8 mouse cellular contexts compared by ENCODE assay signal in the genomic region with DNA sequence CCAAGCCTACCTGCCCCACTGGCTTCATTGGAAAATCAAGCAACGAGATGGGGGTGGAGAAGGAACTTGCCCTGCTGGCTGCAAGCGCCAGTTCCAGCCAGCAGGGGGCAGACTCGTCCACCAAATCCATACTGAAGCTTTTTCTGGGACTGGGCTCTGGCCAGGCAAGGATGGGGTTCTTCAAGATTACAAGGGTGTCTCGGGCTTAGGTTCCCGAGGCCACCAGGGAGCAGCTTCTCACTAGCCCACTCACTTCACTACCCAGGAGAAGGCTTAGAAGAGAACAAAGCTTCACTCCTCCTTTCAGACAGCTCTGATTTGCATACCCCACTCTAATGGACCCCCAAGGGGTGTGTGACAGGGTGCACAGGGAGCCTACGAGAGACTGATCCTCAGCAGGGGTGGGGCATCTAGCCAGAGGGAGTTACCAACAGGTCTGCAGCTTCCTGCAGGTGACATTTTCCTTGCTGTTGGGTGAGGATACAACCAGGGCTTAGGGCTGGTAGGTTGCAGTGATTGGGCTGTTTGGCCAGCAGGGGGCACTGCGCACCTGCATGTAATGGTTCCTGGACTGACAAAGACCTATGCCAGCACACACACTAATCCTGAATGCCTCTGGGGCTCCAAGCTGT. TPM values are rescaled to one million over a fixed set of nuclear protein-coding genes. Genes with fewer than 3 reads are reported as not detected.
DNase-seq lines count a peak whose midpoint lies in the region; ATAC-seq and TF ChIP-seq lines count a peak whose summit lies in the region.

No protein-coding gene starts in this region.

- peaks cover 7% of the 10 kb centered on the region; the same call in 1 of the 2 replicates for H3K4me1 ChIP-seq in hindbrain, postnatal 0 days (ENCODE audit: insufficient read depth, low read length)

- 1% methylated on average over 7 of the region's 7 CpGs for WGBS in hindbrain, postnatal 0 days

- H3K9ac ChIP-seq in hindbrain, postnatal 0 days (replicated peaks; ENCODE audit: low read length) = no peak overlapping the region

- no peak overlapping the region for H3K4me2 ChIP-seq in hindbrain, postnatal 0 days (ENCODE audit: low read depth, low read length)

- peak; percentile 71 for DNase-seq in WW6 (ENCODE audit: low read depth, low spot score)
- DNase-seq in cerebellum, postnatal 36 days = peak; percentile 95 to 97
- peak; percentile 66 for DNase-seq in gastrocnemius, adult 18-20 months (ENCODE audit: low spot score)
- DNase-seq in hindbrain, postnatal 0 days (ENCODE audit: low spot score) = peak; percentile 93
- peak; percentile 88 to 89 for DNase-seq in left cerebral cortex, adult 18-20 months (ENCODE audit: low spot score in 2 of 2)
- DNase-seq in lung, postnatal 4 days = peak; percentile 87 to 89
- peak; percentile 90 for DNase-seq in right cerebral cortex, adult 18-20 months
- peak; percentile 78 for DNase-seq in urinary bladder, postnatal 25 days (ENCODE audit: low spot score)

- H3K36me3 ChIP-seq in hindbrain, postnatal 0 days (ENCODE audit: insufficient read depth, low read length) = no peaks in the 10 kb centered on the region

- H3K27me3 ChIP-seq in hindbrain, postnatal 0 days (ENCODE audit: insufficient read depth, low read length) = peaks cover 24% of the 10 kb centered on the region

- TF ChIP-seq CTCF in hindbrain, postnatal 0 days (IDR thresholded peaks at IDR 0.05; ENCODE audit: low read depth) = peak; percentile 92

- no peak overlapping the region for H3K4me3 ChIP-seq in hindbrain, postnatal 0 days (ENCODE audit: low read length)

- ATAC-seq in hindbrain, postnatal 0 days = peak; percentile 85

- H3K9me3 ChIP-seq in hindbrain, postnatal 0 days (ENCODE audit: low read length) = no peaks in the 10 kb centered on the region

- H3K27ac ChIP-seq in hindbrain, postnatal 0 days = no peak overlapping the region

RNA-seq across cellular contexts. Expression of gene Aqp6, which starts 5.0 kb away (rescaled TPM):
- total RNA-seq in gastrocnemius, adult 18-20 months (2021) = not detected
- total RNA-seq in hindbrain, postnatal 0 days (2014; rRNA removed) = 0.14 and 0.26 TPM in 2 replicates
- 0.33 and 0.50 TPM in 2 replicates for polyA plus RNA-seq in hindbrain, postnatal 0 days (2015; fragmentation: Nextera tagmentation; extraction: Ambion mirVana)
- under 1 TPM; 0.35 to 0.61 TPM for total RNA-seq in left cerebral cortex, adult 18-20 months (2021)

RNA-seq across cellular contexts. Expression of gene Aqp5, which starts 5.6 kb away (rescaled TPM):
- under 1 TPM in 1 of 2 experiments, not detected in 1; 0.30 TPM for total RNA-seq in gastrocnemius, adult 18-20 months (2021)
- 3.8 and 5.5 TPM in 2 replicates for total RNA-seq in hindbrain, postnatal 0 days (2014; rRNA removed)
- 1.1 TPM in 2 replicates for polyA plus RNA-seq in hindbrain, postnatal 0 days (2015; fragmentation: Nextera tagmentation; extraction: Ambion mirVana)
- total RNA-seq in left cerebral cortex, adult 18-20 months (2021) = under 1 TPM in 1 of 2 experiments, not detected in 1; 0.30 TPM

RNA-seq across cellular contexts. Expression of gene Aqp2, which starts 17.3 kb away (rescaled TPM):
- not detected for total RNA-seq in gastrocnemius, adult 18-20 months (2021)
- not detected in 2 replicates for total RNA-seq in hindbrain, postnatal 0 days (2014; rRNA removed)
- 0.10 TPM in 1 of 2 replicates, not detected in the other for polyA plus RNA-seq in hindbrain, postnatal 0 days (2015; fragmentation: Nextera tagmentation; extraction: Ambion mirVana)
- not detected for total RNA-seq in left cerebral cortex, adult 18-20 months (2021)

RNA-seq across cellular contexts. Expression of gene Racgap1, which starts 55.3 kb away (rescaled TPM):
- under 1 TPM; 0.57 to 0.69 TPM for total RNA-seq in gastrocnemius, adult 18-20 months (2021)
- 46.4 and 49.1 TPM in 2 replicates for total RNA-seq in hindbrain, postnatal 0 days (2014; rRNA removed)
- polyA plus RNA-seq in hindbrain, postnatal 0 days (2015; fragmentation: Nextera tagmentation; extraction: Ambion mirVana) = 49.7 and 52.0 TPM in 2 replicates
- 10 to 100 TPM; 12.4 to 13.0 TPM for total RNA-seq in left cerebral cortex, adult 18-20 months (2021)
